Mouse (Mus musculus): ENCODE results near the gene Emsy. TPM values are rescaled to one million over a fixed set of nuclear protein-coding genes. Genes with fewer than 3 reads are reported as not detected.

The Emsy gene
- polyA plus RNA-seq, 1 experiment: 46.9 TPM

- Histone ChIP-seq H3K4me3 (ENCODE audit: insufficient read depth, low read length) (no peak overlapping the region), H3K27ac (ENCODE audit: insufficient read depth, low read length) (no peak overlapping the region), H3K4me1 (ENCODE audit: control insufficient read depth, insufficient read depth, low read length) (no peaks in the 10 kb centered on the region)
- no peak for TF ChIP-seq POLR2A (IDR thresholded peaks at IDR 0.05; ENCODE audit: extremely low read depth, insufficient read depth, low read length)
- no peak for TF ChIP-seq CTCF (IDR thresholded peaks at IDR 0.05; ENCODE audit: extremely low read depth, insufficient read depth, low read length)
These were observed 99.7 kb downstream of the Emsy start for GRCm38 (mm10) chr7:98556767-98557394.

- Histone ChIP-seq H3K4me1 (ENCODE audit: control insufficient read depth, insufficient read depth, low read length) (no peaks in the 10 kb centered on the region), H3K4me3 (ENCODE audit: insufficient read depth, low read length) (no peak overlapping the region), H3K27ac (ENCODE audit: insufficient read depth, low read length) (no peak overlapping the region)
- no peak for TF ChIP-seq CTCF (IDR thresholded peaks at IDR 0.05; ENCODE audit: extremely low read depth, insufficient read depth, low read length)
- TF ChIP-seq POLR2A (IDR thresholded peaks at IDR 0.05; ENCODE audit: extremely low read depth, insufficient read depth, low read length): no peak
These were observed 105.5 kb downstream of the Emsy start for GRCm38 (mm10) chr7:98551041-98551440.

- Histone ChIP-seq H3K27ac (ENCODE audit: insufficient read depth, low read length) (no peak overlapping the region), H3K4me3 (ENCODE audit: insufficient read depth, low read length) (no peak overlapping the region), H3K4me1 (ENCODE audit: control insufficient read depth, insufficient read depth, low read length) (no peaks in the 10 kb centered on the region)
- TF ChIP-seq CTCF (IDR thresholded peaks at IDR 0.05; ENCODE audit: extremely low read depth, insufficient read depth, low read length) (no peak), POLR2A (IDR thresholded peaks at IDR 0.05; ENCODE audit: extremely low read depth, insufficient read depth, low read length) (no peak)
These were observed 106.0 kb downstream of the Emsy start for GRCm38 (mm10) chr7:98550596-98550995.

- Histone ChIP-seq H3K4me1 (ENCODE audit: control insufficient read depth, insufficient read depth, low read length) (no peaks in the 10 kb centered on the region), H3K4me3 (ENCODE audit: insufficient read depth, low read length) (no peak overlapping the region), H3K27ac (ENCODE audit: insufficient read depth, low read length) (no peak overlapping the region)
- TF ChIP-seq POLR2A (IDR thresholded peaks at IDR 0.05; ENCODE audit: extremely low read depth, insufficient read depth, low read length): no peak
- TF ChIP-seq CTCF (IDR thresholded peaks at IDR 0.05; ENCODE audit: extremely low read depth, insufficient read depth, low read length): no peak
These were observed 107.7 kb downstream of the Emsy start for GRCm38 (mm10) chr7:98548839-98549238.

GRCm38 (mm10) chr7:98544556-98544955 lies 112.0 kb downstream of the Emsy start:
- Histone ChIP-seq H3K4me1 (ENCODE audit: control insufficient read depth, insufficient read depth, low read length) (peaks cover 5% of the 10 kb centered on the region), H3K27ac (ENCODE audit: insufficient read depth, low read length) (no peak overlapping the region), H3K4me3 (ENCODE audit: insufficient read depth, low read length) (no peak overlapping the region)
- TF ChIP-seq CTCF (IDR thresholded peaks at IDR 0.05; ENCODE audit: extremely low read depth, insufficient read depth, low read length): no peak
- TF ChIP-seq POLR2A (IDR thresholded peaks at IDR 0.05; ENCODE audit: extremely low read depth, insufficient read depth, low read length): no peak

GRCm38 (mm10) chr7:98543853-98544370 lies 112.7 kb downstream of the Emsy start:
- TF ChIP-seq POLR2A (IDR thresholded peaks at IDR 0.05; ENCODE audit: extremely low read depth, insufficient read depth, low read length): no peak
- no peak for TF ChIP-seq CTCF (IDR thresholded peaks at IDR 0.05; ENCODE audit: extremely low read depth, insufficient read depth, low read length)
- Histone ChIP-seq H3K27ac (ENCODE audit: insufficient read depth, low read length) (no peak overlapping the region), H3K4me3 (ENCODE audit: insufficient read depth, low read length) (no peak overlapping the region), H3K4me1 (ENCODE audit: control insufficient read depth, insufficient read depth, low read length) (peaks cover 5% of the 10 kb centered on the region)

- TF ChIP-seq POLR2A (IDR thresholded peaks at IDR 0.05; ENCODE audit: extremely low read depth, insufficient read depth, low read length): no peak
- TF ChIP-seq CTCF (IDR thresholded peaks at IDR 0.05; ENCODE audit: extremely low read depth, insufficient read depth, low read length): no peak
- Histone ChIP-seq H3K4me1 (ENCODE audit: control insufficient read depth, insufficient read depth, low read length) (peaks cover 5% of the 10 kb centered on the region), H3K4me3 (ENCODE audit: insufficient read depth, low read length) (no peak overlapping the region), H3K27ac (ENCODE audit: insufficient read depth, low read length) (no peak overlapping the region)
These were observed 113.8 kb downstream of the Emsy start for GRCm38 (mm10) chr7:98542731-98543142.

- no peak overlapping the region for H3K27ac ChIP-seq (ENCODE audit: insufficient read depth, low read length)
- peaks cover 5% of the 10 kb centered on the region for H3K4me1 ChIP-seq (ENCODE audit: control insufficient read depth, insufficient read depth, low read length)
- no peak overlapping the region for H3K4me3 ChIP-seq (ENCODE audit: insufficient read depth, low read length)
- TF ChIP-seq CTCF (IDR thresholded peaks at IDR 0.05; ENCODE audit: extremely low read depth, insufficient read depth, low read length) (no peak), POLR2A (IDR thresholded peaks at IDR 0.05; ENCODE audit: extremely low read depth, insufficient read depth, low read length) (no peak)
These were observed 114.3 kb downstream of the Emsy start for GRCm38 (mm10) chr7:98542267-98542666.

- Histone ChIP-seq H3K4me1 (ENCODE audit: control insufficient read depth, insufficient read depth, low read length) (peaks cover 5% of the 10 kb centered on the region), H3K27ac (ENCODE audit: insufficient read depth, low read length) (no peak overlapping the region), H3K4me3 (ENCODE audit: insufficient read depth, low read length) (no peak overlapping the region)
- TF ChIP-seq CTCF (IDR thresholded peaks at IDR 0.05; ENCODE audit: extremely low read depth, insufficient read depth, low read length) (no peak), POLR2A (IDR thresholded peaks at IDR 0.05; ENCODE audit: extremely low read depth, insufficient read depth, low read length) (no peak)
These were observed 115.0 kb downstream of the Emsy start for GRCm38 (mm10) chr7:98541564-98541963.

- Histone ChIP-seq H3K4me3 (ENCODE audit: insufficient read depth, low read length) (no peak overlapping the region), H3K27ac (ENCODE audit: insufficient read depth, low read length) (no peak overlapping the region), H3K4me1 (ENCODE audit: control insufficient read depth, insufficient read depth, low read length) (peaks cover 5% of the 10 kb centered on the region)
- no peak for TF ChIP-seq POLR2A (IDR thresholded peaks at IDR 0.05; ENCODE audit: extremely low read depth, insufficient read depth, low read length)
- no peak for TF ChIP-seq CTCF (IDR thresholded peaks at IDR 0.05; ENCODE audit: extremely low read depth, insufficient read depth, low read length)
These were observed 115.7 kb downstream of the Emsy start for GRCm38 (mm10) chr7:98540879-98541278.
